Mouse (Mus musculus): ENCODE measurements around the gene Ccdc194. TPM values are rescaled to one million over a fixed set of nuclear protein-coding genes. Genes with fewer than 3 reads are reported as not detected.
"Not testable (repeated sequence)": the region's sequence is repeated elsewhere in the genome, so short reads cannot be mapped to it uniquely, and the experiment has no call there.

The Ccdc194 gene
- total RNA-seq, 2 experiments from 2014 or later = 0.25 TPM; not detected in 1

GRCm38 (mm10) chr8:71554644-71555043 lies 29.1 kb upstream of the Ccdc194 start:
- no peak for DNase-seq (ENCODE audit: low spot score in 2 of 2)

- no peak for DNase-seq (ENCODE audit: low spot score in 2 of 2)
Measured at GRCm38 (mm10) chr8:71554001-71554400, 28.5 kb upstream of the Ccdc194 start.

- DNase-seq (ENCODE audit: low spot score in 2 of 2) = no peak
Measured at GRCm38 (mm10) chr8:71552770-71553169, 27.3 kb upstream of the Ccdc194 start.

GRCm38 (mm10) chr8:71550754-71551153 lies 25.2 kb upstream of the Ccdc194 start:
- DNase-seq (ENCODE audit: low spot score in 2 of 2) = no peak

- DNase-seq (ENCODE audit: low spot score in 2 of 2) = no peak
Measured at GRCm38 (mm10) chr8:71547590-71547989, 22.1 kb upstream of the Ccdc194 start.

- no peak for DNase-seq (ENCODE audit: low spot score in 2 of 2)
Measured at GRCm38 (mm10) chr8:71545053-71545452, 19.5 kb upstream of the Ccdc194 start.

GRCm38 (mm10) chr8:71543755-71544154 lies 18.2 kb upstream of the Ccdc194 start:
- no peak for DNase-seq (ENCODE audit: low spot score in 2 of 2)

GRCm38 (mm10) chr8:71542632-71543343 lies 17.3 kb upstream of the Ccdc194 start, which contains the start of gene Mvb12a:
Mvb12a (plus strand) TSS chr8:71542922.
- peak; percentile 71 to 93 for DNase-seq (ENCODE audit: low spot score in 2 of 2)

- peak; percentile 58 to 77 for DNase-seq (ENCODE audit: low spot score in 2 of 2)
Measured at GRCm38 (mm10) chr8:71537028-71537867, 11.7 kb upstream of the Ccdc194 start, which contains the start of gene Bst2. Bst2 (minus strand) TSS chr8:71537456.

- DNase-seq (ENCODE audit: low spot score in 2 of 2) = no peak
Measured at GRCm38 (mm10) chr8:71535663-71536062, 10.2 kb upstream of the Ccdc194 start.

GRCm38 (mm10) chr8:71534263-71534810 lies 8.8 kb upstream of the Ccdc194 start:
- no peak for DNase-seq (ENCODE audit: low spot score in 2 of 2)

GRCm38 (mm10) chr8:71530735-71531467 lies 5.4 kb upstream of the Ccdc194 start:
- DNase-seq (ENCODE audit: low spot score in 2 of 2) = not testable (repeated sequence)

GRCm38 (mm10) chr8:71528362-71529073 lies 3.0 kb upstream of the Ccdc194 start:
- no peak for DNase-seq (ENCODE audit: low spot score in 2 of 2)

- no peak for DNase-seq (ENCODE audit: low spot score in 2 of 2)
Measured at GRCm38 (mm10) chr8:71527162-71527870, 1.8 kb upstream of the Ccdc194 start.

- no peak for DNase-seq (ENCODE audit: low spot score in 2 of 2)
Measured at GRCm38 (mm10) chr8:71526272-71526671, 761 bp upstream of the Ccdc194 start.

GRCm38 (mm10) chr8:71521634-71522033 lies 3.9 kb downstream of the Ccdc194 start:
- DNase-seq (ENCODE audit: low spot score in 2 of 2) = peak; percentile 93 to 94

GRCm38 (mm10) chr8:71519037-71519825 lies 6.3 kb downstream of the Ccdc194 start:
- not testable (repeated sequence) for DNase-seq (ENCODE audit: low spot score in 2 of 2)

GRCm38 (mm10) chr8:71516786-71517185 lies 8.7 kb downstream of the Ccdc194 start:
- DNase-seq (ENCODE audit: low spot score in 2 of 2) = no peak

GRCm38 (mm10) chr8:71515043-71515442 lies 10.5 kb downstream of the Ccdc194 start:
- no peak for DNase-seq (ENCODE audit: low spot score in 2 of 2)
